Mouse (Mus musculus) ovary, postnatal 14 days (tissue): Measurements from ENCODE around the gene Mgat3.

Experiments used
- DNase-seq: peaks from one replicate; pipeline ENCODE4 v3.0.0; 2022; ENCODE audit warnings: low spot score

The Mgat3 gene

DNA sequence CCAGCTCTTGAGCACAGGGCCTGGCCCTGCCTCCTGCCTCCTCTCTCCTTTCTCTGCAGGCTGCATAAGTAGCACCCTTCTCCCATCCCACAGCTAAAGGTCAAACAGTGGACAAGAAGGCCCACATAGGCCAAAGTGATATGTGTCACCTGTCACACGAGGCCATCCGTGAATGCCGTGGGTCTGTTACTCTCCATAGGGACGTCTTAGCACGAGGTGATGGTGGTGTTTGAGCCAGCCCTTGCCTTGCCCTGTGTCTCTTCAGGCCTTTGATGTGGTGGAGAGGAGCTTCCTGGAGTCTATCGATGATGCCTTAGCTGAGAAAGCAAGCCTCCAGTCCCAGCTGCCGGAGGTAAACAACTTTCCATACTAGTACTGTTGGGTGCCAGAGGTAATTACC is 24.0 kb upstream of the Mgat3 start:
- DNase-seq = no peak

GRCm38 (mm10) chr15:80152663-80153062 is 20.9 kb upstream of the Mgat3 start:
- no peak for DNase-seq

DNA sequence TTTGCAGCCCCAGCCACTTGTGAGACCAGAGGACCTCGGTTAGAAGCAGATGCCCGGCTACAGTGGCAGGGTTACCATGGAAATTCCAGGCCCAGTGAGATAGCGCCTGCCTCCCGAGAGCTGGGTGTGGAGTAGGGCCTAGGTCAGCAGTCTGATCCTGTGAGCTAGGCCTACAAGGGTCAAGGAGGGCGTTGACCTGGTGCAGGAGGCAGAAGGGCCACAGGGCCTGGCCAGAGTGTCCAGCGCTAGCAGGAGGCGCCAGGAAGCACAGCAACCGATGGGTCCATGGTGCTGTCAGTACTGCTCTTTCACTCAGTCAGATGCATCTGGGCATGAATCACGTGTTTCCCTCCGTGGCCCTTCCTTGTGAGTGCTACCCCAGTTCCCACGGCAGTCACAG is 19.8 kb upstream of the Mgat3 start:
- DNase-seq = no peak

GRCm38 (mm10) chr15:80155707-80156106 is 17.8 kb upstream of the Mgat3 start:
- DNase-seq = no peak

- DNase-seq = no peak
Measured at GRCm38 (mm10) chr15:80157197-80157943, 16.2 kb upstream of the Mgat3 start.

GRCm38 (mm10) chr15:80158001-80158706 is 15.4 kb upstream of the Mgat3 start:
- no peak for DNase-seq

DNA sequence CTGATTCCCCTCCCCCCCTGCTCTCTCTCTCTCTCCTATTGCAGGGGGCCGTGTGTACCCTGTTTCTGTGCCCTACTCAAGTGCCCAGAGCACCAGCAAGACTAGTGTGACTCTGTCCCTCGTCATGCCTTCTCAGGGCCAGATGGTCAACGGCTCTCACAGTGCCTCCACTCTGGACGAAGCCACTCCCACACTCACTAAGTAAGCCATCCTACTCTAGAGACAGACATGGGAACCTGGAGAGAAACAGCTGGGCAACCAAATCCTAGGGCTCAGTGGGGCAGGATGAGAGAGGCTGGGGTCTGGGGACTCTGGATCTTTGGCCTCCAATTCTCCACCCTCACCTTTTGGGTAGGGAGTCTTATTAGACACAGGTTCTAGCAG is 14.8 kb upstream of the Mgat3 start:
- DNase-seq = no peak

- DNase-seq = no peak
Measured at GRCm38 (mm10) chr15:80159286-80159901, 14.1 kb upstream of the Mgat3 start.

DNA sequence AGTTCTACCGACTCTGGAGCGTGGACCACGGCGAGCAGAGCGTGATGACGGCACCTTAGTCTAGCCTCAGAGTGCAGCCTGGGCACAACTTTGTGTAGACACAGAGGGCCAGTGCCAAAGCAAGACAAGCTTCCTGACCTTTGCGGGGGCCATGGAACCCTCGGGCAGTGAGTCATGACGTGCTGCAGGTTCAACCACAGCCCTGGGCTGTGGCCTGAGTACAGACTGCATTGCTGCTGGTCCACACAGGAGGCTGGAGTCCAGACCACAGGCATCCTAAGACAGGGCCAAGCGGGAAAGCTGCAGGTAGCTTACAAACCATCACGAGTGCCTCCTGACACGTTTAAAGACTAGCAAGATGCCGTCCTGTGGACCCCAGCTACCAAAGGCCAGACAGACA is 13.3 kb upstream of the Mgat3 start:
- DNase-seq = no peak

GRCm38 (mm10) chr15:80160726-80161125 is 12.8 kb upstream of the Mgat3 start:
- DNase-seq = no peak

DNA sequence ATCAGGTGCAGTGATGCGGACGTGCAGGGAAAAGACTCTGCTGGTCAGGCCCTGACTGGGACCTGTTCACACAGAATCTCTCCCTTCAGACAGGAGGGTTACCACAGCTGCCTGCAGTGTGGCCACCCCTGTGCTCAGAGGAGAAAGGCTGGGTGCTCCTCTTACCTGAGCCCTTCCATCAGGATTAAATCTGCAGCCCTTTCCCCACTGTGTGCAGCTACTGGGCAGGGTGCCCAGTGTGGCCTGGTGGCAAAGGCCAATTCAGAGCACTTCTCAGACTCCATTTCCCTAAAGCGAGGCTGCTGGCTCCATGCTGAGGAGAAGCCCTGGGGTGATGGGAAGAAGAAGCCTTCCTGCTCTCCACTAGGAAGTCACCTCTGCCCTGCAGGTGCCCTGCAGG is 12.3 kb upstream of the Mgat3 start:
- DNase-seq = no peak

- no peak for DNase-seq
Measured at GRCm38 (mm10) chr15:80162401-80162964, 11.0 kb upstream of the Mgat3 start.

GRCm38 (mm10) chr15:80163274-80163673 is 10.2 kb upstream of the Mgat3 start:
- DNase-seq = no peak

DNA sequence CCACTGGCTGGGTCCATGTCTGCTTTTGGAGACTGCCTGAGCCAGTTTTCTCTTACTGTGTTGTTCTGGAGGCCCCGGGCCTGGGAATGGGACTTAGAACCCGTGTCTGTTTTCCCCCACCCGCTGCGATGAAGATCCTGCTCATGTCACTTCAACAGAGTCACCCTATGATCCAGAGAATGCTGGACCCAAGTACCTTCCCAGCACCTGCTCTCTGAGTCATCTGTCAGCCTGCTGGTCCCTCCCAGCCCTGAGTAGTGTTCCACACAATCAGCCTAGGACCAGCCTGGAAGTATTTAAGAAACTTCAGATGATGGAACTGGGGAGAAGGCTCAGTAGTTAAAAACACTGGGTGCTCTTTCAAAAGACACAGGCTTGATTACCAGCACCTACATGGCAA is 9.8 kb upstream of the Mgat3 start:
- no peak for DNase-seq

GRCm38 (mm10) chr15:80165396-80165795 is 8.1 kb upstream of the Mgat3 start:
- no peak for DNase-seq

DNA sequence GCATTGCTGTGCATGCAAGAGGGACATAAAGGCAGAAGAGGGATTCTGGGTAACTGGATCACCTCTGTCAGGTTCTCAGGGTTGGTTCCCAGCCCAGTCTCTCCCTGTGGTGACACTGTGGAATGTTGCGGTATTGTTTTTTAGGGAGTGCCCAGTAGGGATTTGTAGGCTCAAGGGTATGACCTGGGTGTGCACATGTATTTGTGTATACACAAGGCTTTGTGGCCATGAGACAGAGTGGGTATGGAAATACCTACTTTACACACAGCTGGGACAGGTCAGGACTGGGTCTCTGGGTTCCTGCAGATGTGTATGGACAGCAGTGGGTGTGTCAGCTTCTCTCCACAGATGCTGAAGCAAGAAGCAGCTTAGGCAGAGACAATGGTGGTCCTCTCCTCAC is 4.0 kb upstream of the Mgat3 start:
- no peak for DNase-seq

- no peak for DNase-seq
Measured at GRCm38 (mm10) chr15:80170357-80170756, 3.2 kb upstream of the Mgat3 start.

DNA sequence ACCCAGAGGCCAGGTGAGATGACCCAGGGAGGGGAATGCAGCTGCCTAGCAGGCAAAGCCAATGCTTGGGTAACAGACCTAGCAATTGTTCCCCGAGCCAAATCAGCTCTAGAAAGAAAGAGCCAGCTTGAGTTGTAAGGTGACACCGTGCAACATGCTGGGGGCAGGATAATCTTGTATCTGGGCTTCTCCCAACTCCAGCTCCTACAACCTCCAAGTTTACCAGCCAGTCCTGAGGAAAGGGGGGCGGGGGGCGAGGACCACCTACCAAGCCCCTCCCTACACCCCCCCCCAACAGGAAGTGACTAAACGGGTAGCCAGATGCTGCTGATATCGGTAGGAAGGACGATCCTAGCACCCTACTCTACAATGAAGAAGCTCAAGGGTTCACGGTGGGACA is 2.2 kb upstream of the Mgat3 start:
- no peak for DNase-seq

- DNase-seq = no peak
Measured at GRCm38 (mm10) chr15:80171791-80172190, 1.7 kb upstream of the Mgat3 start.

GRCm38 (mm10) chr15:80173781-80174597 is 468 bp downstream of the Mgat3 start:
- no peak for DNase-seq

- no peak for DNase-seq
Measured at GRCm38 (mm10) chr15:80174598-80174875, 1.0 kb downstream of the Mgat3 start.

- DNase-seq = no peak
Measured at GRCm38 (mm10) chr15:80175316-80175715, 1.8 kb downstream of the Mgat3 start.
